ENCODE assay signal across 8 mouse cellular contexts in genomic region chr13:55209649-55210192, GRCm38 (mm10). TPM values are rescaled to one million over a fixed set of nuclear protein-coding genes. Genes with fewer than 3 reads are reported as not detected.
DNase-seq lines count a peak whose midpoint lies in the region; ATAC-seq and TF ChIP-seq lines count a peak whose summit lies in the region.

Gene Nsd1, plus strand, starts transcription at chr13:55209782.

- peak within 1 kb of the TSS; percentile 81 for H3K27ac ChIP-seq in kidney, adult 2 months (ENCODE audit: insufficient read depth, low read depth, low read length)
- H3K27ac ChIP-seq in forebrain, embryonic 16.5 days (ENCODE audit: low read length), result peak within 1 kb of the TSS; percentile 97
- peak within 1 kb of the TSS; percentile 88 for H3K27ac ChIP-seq in midbrain, postnatal 0 days (ENCODE audit: low read depth, low read length)

- peak within 1 kb of the TSS; percentile 76 for H3K4me2 ChIP-seq in forebrain, embryonic 16.5 days (ENCODE audit: low read length)
- H3K4me2 ChIP-seq in midbrain, postnatal 0 days (ENCODE audit: low read depth, low read length, poor library complexity, severe bottlenecking), result peak within 1 kb of the TSS; percentile 82

- intact Hi-C loops in left cerebral cortex, postnatal 4 days (cut with DNase I), result no loop called here

- peaks cover 13% of the 10 kb centered on the region for H3K4me1 ChIP-seq in kidney, adult 2 months (ENCODE audit: control insufficient read depth, insufficient read depth, low read length)
- peaks cover 34% of the 10 kb centered on the region for H3K4me1 ChIP-seq in forebrain, embryonic 16.5 days (replicated peaks; ENCODE audit: control insufficient read depth, insufficient read depth, low read length)
- peaks cover 14% of the 10 kb centered on the region for H3K4me1 ChIP-seq in midbrain, postnatal 0 days (ENCODE audit: insufficient read depth, low read length)

- H3K27me3 ChIP-seq in kidney, adult 2 months (replicated peaks; ENCODE audit: control insufficient read depth, insufficient read depth, low read length), result no peaks in the 10 kb centered on the region
- H3K27me3 ChIP-seq in forebrain, embryonic 16.5 days (replicated peaks; ENCODE audit: control insufficient read depth, insufficient read depth, low read length), result no peaks in the 10 kb centered on the region
- H3K27me3 ChIP-seq in midbrain, postnatal 0 days (ENCODE audit: insufficient read depth, low read length), result no peaks in the 10 kb centered on the region

- H3K9me3 ChIP-seq in forebrain, embryonic 16.5 days (ENCODE audit: control insufficient read depth, low read length), result no peaks in the 10 kb centered on the region
- H3K9me3 ChIP-seq in midbrain, postnatal 0 days (ENCODE audit: low read length), result no peaks in the 10 kb centered on the region

- no peak for TF ChIP-seq CTCF in kidney, adult 2 months (conservative IDR thresholded peaks at IDR 0.05; ENCODE audit: insufficient read depth, insufficient read length, low read depth, low read length)
- peak; percentile 33 for TF ChIP-seq CTCF in midbrain, postnatal 0 days (IDR thresholded peaks at IDR 0.05)

- H3K36me3 ChIP-seq in kidney, adult 2 months (ENCODE audit: control insufficient read depth, insufficient read depth, low read length), result peaks cover 4% of the 10 kb centered on the region; the same call in 1 of the 2 replicates
- no peaks in the 10 kb centered on the region for H3K36me3 ChIP-seq in forebrain, embryonic 16.5 days (ENCODE audit: control insufficient read depth, insufficient read depth)
- no peaks in the 10 kb centered on the region for H3K36me3 ChIP-seq in midbrain, postnatal 0 days (ENCODE audit: insufficient read depth, low read length)

- peak; percentile 38 for DNase-seq in kidney, adult 2 months
- no peak for DNase-seq in kidney, postnatal 10 days
- no peak for DNase-seq in adrenal gland, adult 18-20 months (ENCODE audit: low spot score in 2 of 2)
- DNase-seq in left cerebral cortex, postnatal 4 days, result no peak
- DNase-seq in midbrain, postnatal 0 days (ENCODE audit: low spot score), result no peak
- no peak for DNase-seq in retina, postnatal 1 day

- H3K9ac ChIP-seq in forebrain, embryonic 16.5 days (replicated peaks; ENCODE audit: low read depth, low read length), result peak within 1 kb of the TSS; percentile 92
- peak within 1 kb of the TSS; percentile 91 for H3K9ac ChIP-seq in midbrain, postnatal 0 days (replicated peaks; ENCODE audit: low read length, poor library complexity, severe bottlenecking)

- WGBS in kidney, adult 2 months, result 70% methylated on average over 31 of the region's 31 CpGs
- WGBS in forebrain, embryonic 16.5 days, result 25% methylated on average over 31 of the region's 31 CpGs
- WGBS in midbrain, postnatal 0 days, result 22% methylated on average over 31 of the region's 31 CpGs

- H3K4me3 ChIP-seq in kidney, adult 2 months (ENCODE audit: insufficient read depth, low read depth, low read length), result peak within 1 kb of the TSS; percentile 95
- peak within 1 kb of the TSS; percentile 85 for H3K4me3 ChIP-seq in forebrain, embryonic 16.5 days (replicated peaks; ENCODE audit: low read length)
- peak within 1 kb of the TSS; percentile 74 for H3K4me3 ChIP-seq in midbrain, postnatal 0 days (ENCODE audit: low read depth, low read length)

- TF ChIP-seq POLR2A in kidney, adult 2 months (IDR thresholded peaks at IDR 0.05; ENCODE audit: low read depth, low read length), result no peak

- no peak for ATAC-seq in forebrain, embryonic 16.5 days
- no peak for ATAC-seq in hematopoietic stem cell, adult 5-6 weeks (replicated peaks in 1 of 2; ENCODE audit: insufficient read depth in 1 of 2, low FRiP score in 2 of 2, low TSS enrichment in 1 of 2, low read depth in 1 of 2, poor library complexity in 2 of 2, severe bottlenecking in 2 of 2)
- peak; percentile 12; the same call in 1 of the 2 replicates for ATAC-seq in midbrain, postnatal 0 days (ENCODE audit: low FRiP score)

RNA-seq across cellular contexts. Expression of gene Nsd1, which starts in this region (rescaled TPM):
- 17.6 and 19.6 TPM in 2 replicates for polyA plus RNA-seq in kidney, adult 2 months (2012; rRNA removed)
- 10 to 100 TPM; 76.4 to 82.4 TPM for total RNA-seq in adrenal gland, adult 18-20 months (2021)
- polyA plus RNA-seq in forebrain, embryonic 16.5 days (2015; fragmentation: Nextera tagmentation; extraction: Ambion mirVana), result 52.4 and 53.1 TPM in 2 replicates
- total RNA-seq in hematopoietic stem cell, adult 5-6 weeks (2017), result 96.2 and 115 TPM in 2 replicates
- 100 to 1,000 TPM; 155 to 163 TPM for total RNA-seq in left cerebral cortex, postnatal 4 days (2021)
- 103 and 111 TPM in 2 replicates for total RNA-seq in midbrain, postnatal 0 days (2014; rRNA removed)
- polyA plus RNA-seq in midbrain, postnatal 0 days (2015; fragmentation: Nextera tagmentation; extraction: Ambion mirVana), result 47.0 and 56.2 TPM in 2 replicates
